30 mouse cellular contexts compared by ENCODE assay signal in genomic region chr16:28082891-28083649, GRCm38 (mm10).
DNase-seq lines count a peak whose midpoint lies in the region; ATAC-seq lines count a peak whose summit lies in the region.
"Had no signal": no experiment of that assay in that cellular context is flagged by ENCODE, and none has a peak within 500 bp of the region (broad histone marks: within the 10 kb centered on the region; RNA-seq: fewer than 3 reads in every experiment).

No protein-coding gene starts in this region.

- no peak overlapping the region for H3K4me3 ChIP-seq in hindbrain, embryonic 11.5 days (ENCODE audit: low read depth, low read length)
- H3K4me3 ChIP-seq in hindbrain, embryonic 10.5 days = no peak overlapping the region
- no peak overlapping the region for H3K4me3 ChIP-seq in neural tube, embryonic 12.5 days
- no peak overlapping the region for H3K4me3 ChIP-seq in forebrain, embryonic 15.5 days
- H3K4me3 ChIP-seq: embryonic facial prominence, embryonic 13.5 days; erythroblast, embryonic 14.5 days; heart, embryonic 10.5 days; heart, embryonic 15.5 days; intestine, embryonic 15.5 days; layer of hippocampus, adult 2 months; left cerebral cortex, adult 2 months; limb, embryonic 12.5 days; liver, embryonic 15.5 days; midbrain, embryonic 10.5 days; myocyte; stomach, embryonic 15.5 days had no signal

- peak; percentile 40; the same call in 1 of the 2 replicates for ATAC-seq in hindbrain, embryonic 11.5 days (ENCODE audit: low FRiP score)
- peak; percentile 44; the same call in 1 of the 2 replicates for ATAC-seq in neural tube, embryonic 12.5 days (ENCODE audit: low FRiP score, low read depth)
- ATAC-seq in forebrain, embryonic 15.5 days (replicated peaks) = peak; percentile 75
- ATAC-seq: hindbrain, embryonic 16.5 days; intestine, embryonic 15.5 days; midbrain, embryonic 16.5 days had no signal

- DNase-seq in hindbrain, embryonic 11.5 days (ENCODE audit: low spot score) = no peak
- no peak for DNase-seq in hindbrain, embryonic 10.5 days (ENCODE audit: low spot score)
- DNase-seq in neural tube, embryonic 10.5 days (ENCODE audit: extremely low spot score, low spot score) = no peak
- no peak for DNase-seq in frontal cortex, postnatal 25 days (ENCODE audit: low spot score in 2 of 2)
- DNase-seq: adrenal gland, postnatal 36 days; B cell, adult 2 months; cerebellum, adult 8-10 months; cerebellum, postnatal 25 days; gastrocnemius, postnatal 25 days; heart, adult 11 months; kidney, adult 2 months; kidney, postnatal 36 days; lung, embryonic 14.5 days; lung, postnatal 14 days had no signal

- 49% methylated on average over 7 of the region's 7 CpGs for WGBS in hindbrain, embryonic 11.5 days
- WGBS in hindbrain, embryonic 10.5 days = 61% methylated on average over 7 of the region's 7 CpGs
- WGBS in neural tube, embryonic 12.5 days = 26% methylated on average over 7 of the region's 7 CpGs
- WGBS in forebrain, embryonic 15.5 days = 22% methylated on average over 7 of the region's 7 CpGs

- H3K4me2 ChIP-seq in hindbrain, embryonic 11.5 days (replicated peaks; ENCODE audit: low read depth, low read length) = no peak overlapping the region
- H3K4me2 ChIP-seq in neural tube, embryonic 12.5 days (replicated peaks) = no peak overlapping the region
- H3K4me2 ChIP-seq in forebrain, embryonic 15.5 days (replicated peaks) = no peak overlapping the region
- H3K4me2 ChIP-seq: embryonic facial prominence, embryonic 13.5 days; heart, embryonic 15.5 days; intestine, embryonic 15.5 days; limb, embryonic 12.5 days; liver, embryonic 15.5 days; lung, embryonic 14.5 days; stomach, embryonic 15.5 days had no signal

- no peaks in the 10 kb centered on the region for H3K36me3 ChIP-seq in hindbrain, embryonic 11.5 days (ENCODE audit: control insufficient read depth, insufficient read depth, low read length)
- no peaks in the 10 kb centered on the region for H3K36me3 ChIP-seq in hindbrain, embryonic 10.5 days
- no peaks in the 10 kb centered on the region for H3K36me3 ChIP-seq in neural tube, embryonic 12.5 days
- H3K36me3 ChIP-seq in forebrain, embryonic 15.5 days = no peaks in the 10 kb centered on the region
- H3K36me3 ChIP-seq: embryonic facial prominence, embryonic 13.5 days; heart, embryonic 10.5 days; heart, embryonic 15.5 days; intestine, embryonic 15.5 days; limb, embryonic 12.5 days; liver, embryonic 15.5 days; midbrain, embryonic 10.5 days; stomach, embryonic 15.5 days had no signal

- H3K27ac ChIP-seq in hindbrain, embryonic 11.5 days (ENCODE audit: low read depth, low read length) = no peak overlapping the region
- no peak overlapping the region for H3K27ac ChIP-seq in hindbrain, embryonic 10.5 days
- no peak overlapping the region for H3K27ac ChIP-seq in neural tube, embryonic 12.5 days
- H3K27ac ChIP-seq in forebrain, embryonic 15.5 days (replicated peaks) = no peak overlapping the region
- H3K27ac ChIP-seq: embryonic facial prominence, embryonic 13.5 days; heart, embryonic 10.5 days; heart, embryonic 15.5 days; intestine, embryonic 15.5 days; layer of hippocampus, adult 2 months; left cerebral cortex, adult 2 months; limb, embryonic 12.5 days; liver, embryonic 15.5 days; midbrain, embryonic 10.5 days; stomach, embryonic 15.5 days had no signal

- H3K9ac ChIP-seq in hindbrain, embryonic 11.5 days (ENCODE audit: low read depth, low read length) = no peak overlapping the region
- no peak overlapping the region for H3K9ac ChIP-seq in neural tube, embryonic 12.5 days
- H3K9ac ChIP-seq in forebrain, embryonic 15.5 days (replicated peaks) = no peak overlapping the region
- H3K9ac ChIP-seq: embryonic facial prominence, embryonic 13.5 days; heart, embryonic 15.5 days; intestine, embryonic 15.5 days; limb, embryonic 12.5 days; liver, embryonic 15.5 days; lung, embryonic 14.5 days; stomach, embryonic 15.5 days had no signal

- no peaks in the 10 kb centered on the region for H3K4me1 ChIP-seq in hindbrain, embryonic 11.5 days (replicated peaks; ENCODE audit: control insufficient read depth, insufficient read depth, low read length)
- H3K4me1 ChIP-seq in hindbrain, embryonic 10.5 days (replicated peaks) = 0 out of 2 replicates have a peak, but pooled peaks cover 2% of the 10 kb centered on the region
- H3K4me1 ChIP-seq in neural tube, embryonic 12.5 days = no peaks in the 10 kb centered on the region
- H3K4me1 ChIP-seq in forebrain, embryonic 15.5 days = no peaks in the 10 kb centered on the region
- H3K4me1 ChIP-seq: embryonic facial prominence, embryonic 13.5 days; heart, embryonic 10.5 days; heart, embryonic 15.5 days; intestine, embryonic 15.5 days; limb, embryonic 12.5 days; liver, embryonic 15.5 days; midbrain, embryonic 10.5 days; stomach, embryonic 15.5 days had no signal

- no peaks in the 10 kb centered on the region for H3K9me3 ChIP-seq in hindbrain, embryonic 11.5 days (ENCODE audit: control insufficient read depth, low read length)
- H3K9me3 ChIP-seq in hindbrain, embryonic 10.5 days = no peaks in the 10 kb centered on the region
- H3K9me3 ChIP-seq in neural tube, embryonic 12.5 days = no peaks in the 10 kb centered on the region
- no peaks in the 10 kb centered on the region for H3K9me3 ChIP-seq in forebrain, embryonic 15.5 days
- H3K9me3 ChIP-seq: embryonic facial prominence, embryonic 13.5 days; heart, embryonic 10.5 days; heart, embryonic 15.5 days; intestine, embryonic 15.5 days; limb, embryonic 12.5 days; liver, embryonic 15.5 days; midbrain, embryonic 10.5 days; stomach, embryonic 15.5 days had no signal

- no peaks in the 10 kb centered on the region for H3K27me3 ChIP-seq in hindbrain, embryonic 11.5 days (ENCODE audit: control insufficient read depth, insufficient read depth, low read length)
- H3K27me3 ChIP-seq in hindbrain, embryonic 10.5 days (ENCODE audit: insufficient read depth, poor library complexity, severe bottlenecking) = no peaks in the 10 kb centered on the region
- no peaks in the 10 kb centered on the region for H3K27me3 ChIP-seq in neural tube, embryonic 12.5 days (replicated peaks)
- H3K27me3 ChIP-seq in forebrain, embryonic 15.5 days = no peaks in the 10 kb centered on the region
- H3K27me3 ChIP-seq: embryonic facial prominence, embryonic 13.5 days; heart, embryonic 15.5 days; intestine, embryonic 15.5 days; limb, embryonic 12.5 days; liver, embryonic 15.5 days; stomach, embryonic 15.5 days had no signal
